Mouse (Mus musculus) spleen, adult 2 months (tissue): ENCODE results near the gene Ebp.

Experiments
- CTCF ChIP-seq: fragments of 200-500 bp; IDR thresholded peaks from 2 replicates; pipeline ENCODE4 v1.5.1; 2011; ENCODE audit warnings: mild to moderate bottlenecking, inconsistent platforms; ENCODE audit not compliant: insufficient read depth, insufficient read length, insufficient replicate concordance; ENCODE audit errors: extremely low read depth
- POLR2A ChIP-seq: fragments of 200-500 bp; IDR thresholded peaks from 2 replicates; pipeline ENCODE4 v1.6.1; 2011; ENCODE audit warnings: low read depth, low read length, inconsistent platforms

DNA sequence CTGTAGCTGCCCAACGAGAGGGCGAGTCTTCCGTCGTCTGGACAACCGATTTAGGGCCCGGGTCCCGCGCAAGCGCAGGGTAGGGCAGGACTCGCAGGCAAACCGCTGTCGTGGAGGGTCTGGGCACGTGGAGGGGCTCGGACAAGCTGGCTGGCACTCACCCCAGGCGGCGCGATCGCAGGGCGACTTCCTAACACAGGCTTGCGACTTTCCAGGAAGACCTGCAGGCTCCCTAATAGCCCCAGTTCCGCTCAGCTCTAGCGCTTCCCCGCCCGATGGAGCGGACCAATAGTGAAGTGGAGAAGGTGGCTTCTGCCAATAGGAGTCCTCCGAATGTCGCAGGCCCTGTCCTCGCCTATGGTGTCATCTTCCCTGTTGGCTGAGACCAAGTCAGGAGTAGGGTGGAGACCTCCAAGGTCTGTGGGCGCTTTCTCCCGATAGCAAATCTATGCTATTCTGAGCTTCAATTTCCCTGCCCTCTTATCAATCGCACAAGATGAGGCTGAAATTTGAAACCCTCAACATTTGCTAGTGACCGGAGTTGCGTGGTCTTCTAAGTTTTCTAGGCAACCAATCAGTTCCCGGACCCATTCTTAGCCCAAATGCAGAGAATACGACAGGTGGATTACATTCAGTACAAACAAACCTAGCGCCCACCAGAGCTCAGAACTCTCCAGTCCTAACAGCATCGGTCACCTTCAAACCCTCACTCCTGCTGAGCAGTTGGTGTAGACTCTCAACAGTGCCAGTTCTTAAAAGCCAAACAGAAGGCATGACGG, 483 bp downstream of the Ebp start:
- TF ChIP-seq POLR2A (peak; percentile 23; the same call in 1 of the 2 replicates), CTCF (no peak)
